Mouse (Mus musculus): ENCODE measurements around the gene Emd.

DNA sequence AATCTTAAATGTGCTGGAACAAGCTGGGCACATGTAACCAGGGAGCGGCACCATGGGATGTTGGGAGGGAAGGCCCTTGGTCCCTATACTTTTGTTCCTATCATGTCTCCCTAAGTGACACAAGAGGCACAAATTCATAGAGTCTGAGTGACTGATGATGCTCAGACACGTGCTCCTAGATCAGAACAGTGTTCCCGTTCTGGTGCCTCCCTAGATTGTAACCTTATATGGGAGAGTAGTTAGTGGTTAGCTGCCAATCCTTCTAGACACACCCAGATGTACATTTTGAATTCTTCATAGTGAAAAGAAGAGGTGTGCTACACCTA is 15.2 kb downstream of the Emd start:
- no peak for TF ChIP-seq CTCF (IDR thresholded peaks at IDR 0.05; ENCODE audit: low read depth)
- TF ChIP-seq EP300 (optimal IDR thresholded peaks at IDR 0.05), result no peak

All from stomach, postnatal 0 days (tissue).